In genomic region chr10:87491485-87492040, GRCm38 (mm10) we compare ENCODE assay signal across 14 mouse cellular contexts. TPM values are rescaled to one million over a fixed set of nuclear protein-coding genes. Genes with fewer than 3 reads are reported as not detected.
DNase-seq lines count a peak whose midpoint lies in the region; ATAC-seq and TF ChIP-seq lines count a peak whose summit lies in the region.
"Had no signal": no experiment of that assay in that cellular context is flagged by ENCODE, and none has a peak within 500 bp of the region (broad histone marks: within the 10 kb centered on the region; RNA-seq: fewer than 3 reads in every experiment).

No protein-coding gene starts in this region.

- TF ChIP-seq CTCF in hindbrain, postnatal 0 days (IDR thresholded peaks at IDR 0.05; ENCODE audit: low read depth) = no peak

- H3K4me2 ChIP-seq in embryonic facial prominence, embryonic 14.5 days (ENCODE audit: low read depth, low read length) = peak overlapping the region; percentile 16
- H3K4me2 ChIP-seq in hindbrain, postnatal 0 days (ENCODE audit: low read depth, low read length) = peak overlapping the region; percentile 93
- H3K4me2 ChIP-seq in liver, embryonic 12.5 days = no peak overlapping the region

- H3K9me3 ChIP-seq in embryonic facial prominence, embryonic 14.5 days (ENCODE audit: control insufficient read depth, low read length) = peaks cover 5% of the 10 kb centered on the region; the same call in 1 of the 2 replicates
- H3K9me3 ChIP-seq in hindbrain, postnatal 0 days (ENCODE audit: low read length) = no peaks in the 10 kb centered on the region
- no peaks in the 10 kb centered on the region for H3K9me3 ChIP-seq in liver, embryonic 12.5 days (replicated peaks)
- H3K9me3 ChIP-seq: limb, embryonic 15.5 days had no signal

- H3K4me1 ChIP-seq in embryonic facial prominence, embryonic 14.5 days (ENCODE audit: control insufficient read depth, insufficient read depth, low read length) = peaks cover 9% of the 10 kb centered on the region
- H3K4me1 ChIP-seq in hindbrain, postnatal 0 days (ENCODE audit: insufficient read depth, low read length) = peaks cover 7% of the 10 kb centered on the region
- H3K4me1 ChIP-seq in liver, embryonic 12.5 days = no peaks in the 10 kb centered on the region

- peaks cover 95% of the 10 kb centered on the region for H3K27me3 ChIP-seq in embryonic facial prominence, embryonic 14.5 days (replicated peaks; ENCODE audit: control insufficient read depth, insufficient read depth, low read length)
- 0 out of 2 replicates have a peak, but pooled peaks cover 6% of the 10 kb centered on the region for H3K27me3 ChIP-seq in hindbrain, postnatal 0 days (ENCODE audit: insufficient read depth, low read length)
- peaks cover 98% of the 10 kb centered on the region for H3K27me3 ChIP-seq in liver, embryonic 12.5 days (replicated peaks)

- ATAC-seq in embryonic facial prominence, embryonic 14.5 days (ENCODE audit: low read depth) = no peak
- no peak for ATAC-seq in hindbrain, postnatal 0 days
- ATAC-seq in liver, embryonic 12.5 days = no peak
- ATAC-seq in monocyte, adult 5-6 weeks (replicated peaks; ENCODE audit: insufficient number of reproducible peaks, low FRiP score, low TSS enrichment, poor library complexity, severe bottlenecking) = no peak

- 0% methylated on average over 11 of the region's 11 CpGs for WGBS in embryonic facial prominence, embryonic 14.5 days
- WGBS in hindbrain, postnatal 0 days = 8% methylated on average over 11 of the region's 11 CpGs
- 5% methylated on average over 11 of the region's 11 CpGs for WGBS in liver, embryonic 12.5 days (ENCODE audit: insufficient replicate concordance)

- peak; percentile 54 for DNase-seq in embryo, embryonic 10 days (ENCODE audit: low spot score)
- no peak for DNase-seq in embryo, embryonic 9.5 days (ENCODE audit: extremely low spot score)
- DNase-seq in embryonic facial prominence, embryonic 14.5 days (ENCODE audit: low spot score) = peak; percentile 24
- DNase-seq in hindbrain, postnatal 0 days (ENCODE audit: low spot score) = peak; percentile 58
- peak; percentile 34 for DNase-seq in neural tube, embryonic 10.5 days (ENCODE audit: extremely low spot score, low spot score)
- no peak for DNase-seq in gastrocnemius, postnatal 4 days (ENCODE audit: low spot score in 2 of 2)
- DNase-seq: adrenal gland, postnatal 36 days; kidney, postnatal 14 days; spleen, adult 18-20 months had no signal

- H3K9ac ChIP-seq in embryonic facial prominence, embryonic 14.5 days (ENCODE audit: low read depth, low read length) = no peak overlapping the region
- no peak overlapping the region; the same call in 1 of the 2 replicates for H3K9ac ChIP-seq in hindbrain, postnatal 0 days (replicated peaks; ENCODE audit: low read length)
- H3K9ac ChIP-seq in liver, embryonic 12.5 days = no peak overlapping the region
- H3K9ac ChIP-seq: limb, embryonic 15.5 days had no signal

- no peaks in the 10 kb centered on the region for H3K36me3 ChIP-seq in embryonic facial prominence, embryonic 14.5 days (ENCODE audit: control insufficient read depth, insufficient read depth, low read length)
- H3K36me3 ChIP-seq in hindbrain, postnatal 0 days (ENCODE audit: insufficient read depth, low read length) = no peaks in the 10 kb centered on the region
- H3K36me3 ChIP-seq in liver, embryonic 12.5 days = no peaks in the 10 kb centered on the region
- H3K36me3 ChIP-seq: limb, embryonic 15.5 days had no signal

- H3K4me3 ChIP-seq in embryonic facial prominence, embryonic 14.5 days (ENCODE audit: low read depth, low read length) = peak overlapping the region; percentile 63; the same call in 1 of the 2 replicates
- H3K4me3 ChIP-seq in hindbrain, postnatal 0 days (ENCODE audit: low read length) = peak overlapping the region; percentile 71
- H3K4me3 ChIP-seq in liver, embryonic 12.5 days = no peak overlapping the region

- no peak overlapping the region for H3K27ac ChIP-seq in embryonic facial prominence, embryonic 14.5 days (replicated peaks; ENCODE audit: low read depth, low read length)
- 0 out of 2 replicates have a peak overlapping the region, but pooled peaks have one; percentile 76 for H3K27ac ChIP-seq in hindbrain, postnatal 0 days
- no peak overlapping the region for H3K27ac ChIP-seq in liver, embryonic 12.5 days
- H3K27ac ChIP-seq: limb, embryonic 15.5 days had no signal

RNA-seq across cellular contexts. Expression of gene Ascl1, which starts 1.9 kb away (rescaled TPM):
- polyA plus RNA-seq in embryonic facial prominence, embryonic 14.5 days (2014; fragmentation: Nextera tagmentation; extraction: Ambion mirVana) = 2.4 and 2.9 TPM in 2 replicates
- total RNA-seq in hindbrain, postnatal 0 days (2014; rRNA removed) = 19.4 and 23.9 TPM in 2 replicates
- 4.6 and 4.7 TPM in 2 replicates for polyA plus RNA-seq in hindbrain, postnatal 0 days (2015; fragmentation: Nextera tagmentation; extraction: Ambion mirVana)
- 0.29 and 0.33 TPM in 2 replicates for polyA plus RNA-seq in liver, embryonic 12.5 days (2016; fragmentation: Nextera tagmentation; extraction: Ambion mirVana)
- total RNA-seq in gastrocnemius, postnatal 4 days (2021) = under 1 TPM in 1 of 2 experiments, not detected in 1; 0.10 TPM
- not detected in 3 replicates for total RNA-seq in monocyte, adult 5-6 weeks (2017)
- total RNA-seq: common myeloid progenitor, adult 5-6 weeks; granulocyte monocyte progenitor cell, adult 5-6 weeks had no signal

RNA-seq across cellular contexts. Expression of gene Pah, which starts 30.0 kb away (rescaled TPM):
- not detected in 2 replicates for polyA plus RNA-seq in embryonic facial prominence, embryonic 14.5 days (2014; fragmentation: Nextera tagmentation; extraction: Ambion mirVana)
- 0.07 and 0.37 TPM in 2 replicates for total RNA-seq in hindbrain, postnatal 0 days (2014; rRNA removed)
- 0.10 TPM in 2 replicates for polyA plus RNA-seq in hindbrain, postnatal 0 days (2015; fragmentation: Nextera tagmentation; extraction: Ambion mirVana)
- 12.0 and 13.4 TPM in 2 replicates for polyA plus RNA-seq in liver, embryonic 12.5 days (2016; fragmentation: Nextera tagmentation; extraction: Ambion mirVana)
- total RNA-seq in gastrocnemius, postnatal 4 days (2021) = under 1 TPM in 1 of 2 experiments, not detected in 1; 0.47 TPM
- total RNA-seq in monocyte, adult 5-6 weeks (2017) = not detected in 3 replicates
- total RNA-seq: common myeloid progenitor, adult 5-6 weeks; granulocyte monocyte progenitor cell, adult 5-6 weeks had no signal
- polyA plus RNA-seq: limb, embryonic 15.5 days had no signal

Comparison
In these comparisons a context has a peak if more than half of its experiments do, and no peak if none do; other contexts are left out.
1. DNase-seq: peak in embryo, embryonic 10 days (single experiment), embryonic facial prominence, embryonic 14.5 days (single experiment), hindbrain, postnatal 0 days (single experiment) and neural tube, embryonic 10.5 days (single experiment); none in embryo, embryonic 9.5 days (single experiment) and gastrocnemius, postnatal 4 days (0 of 2).
2. RNA of gene Ascl1, which starts 1.9 kb away (total RNA-seq): 19.4 to 23.9 TPM in hindbrain, postnatal 0 days; 0.10 TPM in gastrocnemius, postnatal 4 days and not detected in monocyte, adult 5-6 weeks; every median in the first group is over 10 times any median in the second.